Mouse (Mus musculus) heart, postnatal 0 days (tissue): ENCODE data around the gene Gorasp1. TPM values are rescaled to one million over a fixed set of nuclear protein-coding genes. Genes with fewer than 3 reads are reported as not detected.

Source experiments
- ATAC-seq: fragments of 200-750 bp; cut with Nextera tagmentation; 2 replicates; pipeline ENCODE4 v1.8.0; 2017; ENCODE audit warnings: low read depth, moderate number of reproducible peaks, moderate library complexity; ENCODE audit not compliant: insufficient read depth
- DNase-seq: peaks from one replicate; pipeline ENCODE4 v3.0.0-alpha.2; 2016; ENCODE audit warnings: low spot score
- H3K27ac ChIP-seq: fragments of 300-500 bp; sonication (generic); 2 replicates; pipeline ENCODE4 v1.5.1; 2014; ENCODE audit warnings: low read depth, mild to moderate bottlenecking
- H3K27me3 ChIP-seq: fragments of 300-500 bp; sonication (generic); 2 replicates; pipeline ENCODE4 v1.6.1; 2014; ENCODE audit warnings: low read length, mixed read lengths; ENCODE audit not compliant: control insufficient read depth, insufficient read depth
- H3K36me3 ChIP-seq: fragments of 300-500 bp; sonication (generic); replicated peaks from 2 replicates; pipeline ENCODE4 v1.6.1; 2014; ENCODE audit warnings: low read length, mixed read lengths; ENCODE audit not compliant: control insufficient read depth, insufficient read depth
- H3K4me1 ChIP-seq: fragments of 300-500 bp; sonication (generic); 2 replicates; pipeline ENCODE4 v1.6.1; 2014; ENCODE audit warnings: antibody characterized with exemption; ENCODE audit not compliant: control insufficient read depth, insufficient read depth
- H3K4me2 ChIP-seq: fragments of 300-500 bp; sonication (generic); 2 replicates; pipeline ENCODE4 v1.6.1; 2014; ENCODE audit warnings: low read depth, mild to moderate bottlenecking, low read length, moderate library complexity
- H3K4me3 ChIP-seq: fragments of 300-500 bp; sonication (generic); 2 replicates; pipeline ENCODE4 v1.5.1; 2014; ENCODE audit warnings: low read depth, low read length
- H3K9ac ChIP-seq: fragments of 300-500 bp; sonication (generic); replicated peaks from 2 replicates; pipeline ENCODE4 v1.6.1; 2014; ENCODE audit warnings: low read depth, low read length, mixed read lengths
- H3K9me3 ChIP-seq: fragments of 300-500 bp; sonication (generic); replicated peaks from 2 replicates; pipeline ENCODE4 v1.6.1; 2016; ENCODE audit warnings: low read length; ENCODE audit not compliant: control insufficient read depth
- CTCF ChIP-seq: IDR thresholded peaks from 2 replicates; pipeline ENCODE4 v1.5.1; 2016; ENCODE audit warnings: antibody characterized with exemption, control low read depth, low read depth
- EP300 ChIP-seq: IDR thresholded peaks from 2 replicates; pipeline ENCODE4 v1.6.1; 2016; ENCODE audit warnings: antibody characterized with exemption, low read depth
- WGBS: fragments of 180-500 bp; shearing (Covaris S2); extraction: QIAGEN DNeasy Blood & Tissue Kit; methylation state at CpG from one replicate; pipeline ENCODE4 v1.1.7; 2014; 5-methylcytosine and 5-hydroxymethylcytosine counted together
- polyA plus RNA-seq: library from polyadenylated mRNA; unstranded; fragments of >200 nt; fragmentation: Nextera tagmentation; extraction: Ambion mirVana; gene quantifications from 2 replicates; pipeline ENCODE4 v1.2.1, GENCODE M21; 2015
- total RNA-seq: library from RNA; depleted of rRNA; stranded (reverse); fragments of >200 nt; gene quantifications from 2 replicates; pipeline ENCODE4 v1.2.3, GENCODE M21; 2014; ENCODE audit warnings: low replicate concordance

Gene Gorasp1
- total and polyA plus RNA-seq, 2 experiments from 2014 or later, result 14.1 to 63.5 TPM

GRCm38 (mm10) chr9:119970763-119971656, 33.6 kb upstream of the Gorasp1 start:
- H3K27ac ChIP-seq, result peak overlapping the region; percentile 74
- TF ChIP-seq CTCF (no peak), EP300 (no peak)
- H3K27me3 ChIP-seq, result no peaks in the 10 kb centered on the region
- DNase-seq, result peak; percentile 43
- no peaks in the 10 kb centered on the region for H3K9me3 ChIP-seq
- H3K4me3 ChIP-seq, result no peak overlapping the region
- ATAC-seq, result no peak
- 75% methylated on average over 7 of the region's 7 CpGs for WGBS
- H3K4me2 ChIP-seq, result no peak overlapping the region
- H3K36me3 ChIP-seq, result peaks cover 43% of the 10 kb centered on the region
- peaks cover 17% of the 10 kb centered on the region for H3K4me1 ChIP-seq
- H3K9ac ChIP-seq, result no peak overlapping the region; the same call in 1 of the 2 replicates

GRCm38 (mm10) chr9:119970221-119970620, 32.9 kb upstream of the Gorasp1 start:
- TF ChIP-seq CTCF, result peak; percentile 68
- TF ChIP-seq EP300, result no peak
- Histone ChIP-seq H3K4me2 (no peak overlapping the region), H3K27ac (peak overlapping the region; percentile 74), H3K27me3 (no peaks in the 10 kb centered on the region), H3K9me3 (no peaks in the 10 kb centered on the region), H3K4me1 (peaks cover 17% of the 10 kb centered on the region), H3K36me3 (peaks cover 40% of the 10 kb centered on the region), H3K9ac (no peak overlapping the region; the same call in 1 of the 2 replicates), H3K4me3 (no peak overlapping the region)
- WGBS, result 24% methylated on average over 6 of the region's 6 CpGs
- DNase-seq, result peak; percentile 57
- peak; percentile 62 for ATAC-seq

GRCm38 (mm10) chr9:119969811-119970210, 32.4 kb upstream of the Gorasp1 start:
- H3K9me3 ChIP-seq, result no peaks in the 10 kb centered on the region
- no peak overlapping the region for H3K4me3 ChIP-seq
- H3K36me3 ChIP-seq, result peaks cover 36% of the 10 kb centered on the region
- H3K27ac ChIP-seq, result peak overlapping the region; percentile 74
- DNase-seq (no peak), ATAC-seq (peak; percentile 9; the same call in 1 of the 2 replicates)
- TF ChIP-seq EP300, result no peak
- TF ChIP-seq CTCF, result no peak
- H3K27me3 ChIP-seq, result no peaks in the 10 kb centered on the region
- WGBS, result 65% methylated on average over 7 of the region's 7 CpGs
- peaks cover 17% of the 10 kb centered on the region for H3K4me1 ChIP-seq
- no peak overlapping the region for H3K9ac ChIP-seq
- no peak overlapping the region for H3K4me2 ChIP-seq

GRCm38 (mm10) chr9:119966221-119966910, 29.0 kb upstream of the Gorasp1 start:
- Histone ChIP-seq H3K4me3 (no peak overlapping the region), H3K27ac (no peak overlapping the region), H3K27me3 (no peaks in the 10 kb centered on the region), H3K9me3 (no peaks in the 10 kb centered on the region), H3K36me3 (peaks cover 3% of the 10 kb centered on the region), H3K4me2 (no peak overlapping the region), H3K4me1 (peaks cover 26% of the 10 kb centered on the region), H3K9ac (no peak overlapping the region)
- no peak for ATAC-seq
- DNase-seq, result no peak
- 88% methylated on average over 26 of the region's 26 CpGs for WGBS
- TF ChIP-seq CTCF (no peak), EP300 (no peak)

DNA sequence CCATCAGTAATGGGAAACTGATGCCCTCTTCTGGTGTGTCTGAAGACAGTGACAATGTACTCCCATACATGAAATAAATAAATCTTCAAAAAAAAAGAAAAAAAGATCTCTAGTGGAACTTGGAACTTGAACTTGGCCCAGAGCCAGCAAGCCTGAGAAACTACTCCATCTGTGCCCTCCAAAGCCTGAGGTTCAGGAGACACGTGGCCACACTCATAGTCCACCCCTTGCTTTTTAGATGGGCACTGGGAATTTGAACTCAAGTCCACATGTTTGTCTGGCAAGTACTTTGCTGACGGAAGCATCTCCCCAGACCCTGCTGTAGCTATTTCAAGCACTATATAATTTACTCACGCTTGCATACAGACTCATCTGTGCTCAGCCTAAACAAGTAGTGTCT, 27.8 kb upstream of the Gorasp1 start:
- Histone ChIP-seq H3K4me3 (no peak overlapping the region), H3K36me3 (no peaks in the 10 kb centered on the region), H3K4me2 (no peak overlapping the region), H3K9me3 (no peaks in the 10 kb centered on the region), H3K27ac (no peak overlapping the region), H3K27me3 (no peaks in the 10 kb centered on the region), H3K9ac (no peak overlapping the region), H3K4me1 (peaks cover 16% of the 10 kb centered on the region)
- TF ChIP-seq EP300 (no peak), CTCF (no peak)
- DNase-seq, result no peak
- WGBS, result 61% methylated on average over 3 of the region's 3 CpGs
- no peak for ATAC-seq
